Mouse (Mus musculus): Measurements from ENCODE around the gene Clint1.

Gene Clint1

DNA sequence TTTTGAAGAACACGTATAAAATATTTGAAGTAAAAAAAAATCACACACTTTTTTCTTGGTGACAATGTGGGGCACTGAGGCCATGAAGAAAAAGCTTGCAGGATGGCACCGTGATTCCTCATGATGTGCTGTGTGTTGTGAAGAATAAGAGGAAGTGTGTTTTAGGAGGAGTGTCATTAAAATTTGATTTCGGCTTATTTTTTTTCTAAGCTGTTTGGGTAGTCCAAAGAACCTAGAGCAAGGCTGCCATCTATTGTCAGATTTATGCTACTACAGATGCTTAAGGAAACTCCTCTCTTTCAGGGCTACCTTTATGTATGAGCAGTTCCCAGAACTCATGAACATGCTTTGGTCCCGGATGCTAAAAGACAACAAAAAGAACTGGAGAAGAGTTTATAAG is 32.2 kb downstream of the Clint1 start:
- in situ Hi-C loops (cut with MboI): loop anchor here (25.0 kb wide), 1 partner anchor 1297 kb away; no protein-coding TSS in a partner anchor

DNA sequence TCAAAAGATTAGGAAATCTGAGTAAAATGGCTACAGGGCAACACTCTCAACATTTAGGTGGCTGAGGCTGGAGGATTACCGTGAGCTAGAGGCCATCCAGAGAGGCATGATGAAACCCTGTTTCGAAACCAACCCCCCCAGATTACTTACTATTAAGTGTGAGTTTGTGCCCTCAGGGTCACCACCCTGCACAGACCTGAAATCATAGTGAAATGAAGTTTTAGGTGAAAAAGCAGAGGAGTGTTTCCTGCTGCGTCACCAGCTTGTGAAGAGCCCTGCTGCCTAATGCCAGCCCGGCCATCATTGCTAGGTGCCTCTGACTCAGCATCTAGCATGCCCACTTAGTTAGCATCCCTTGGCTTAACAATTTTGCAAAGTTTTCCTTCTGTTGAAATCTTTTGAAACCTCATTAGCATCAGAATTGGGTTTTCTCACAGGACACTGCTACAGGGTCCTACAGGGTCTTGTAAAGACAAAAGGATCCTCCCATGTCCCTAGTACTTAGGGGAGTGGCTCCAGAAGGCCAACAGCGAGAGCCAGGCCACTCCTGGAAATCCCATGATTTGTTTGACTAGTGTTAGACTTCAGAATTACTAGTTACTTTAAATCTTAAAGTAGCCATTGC is 33.9 kb downstream of the Clint1 start:
- in situ Hi-C loops (cut with MboI): loop anchor here (25.0 kb wide), 1 partner anchor 1298 kb away; no protein-coding TSS in a partner anchor

DNA sequence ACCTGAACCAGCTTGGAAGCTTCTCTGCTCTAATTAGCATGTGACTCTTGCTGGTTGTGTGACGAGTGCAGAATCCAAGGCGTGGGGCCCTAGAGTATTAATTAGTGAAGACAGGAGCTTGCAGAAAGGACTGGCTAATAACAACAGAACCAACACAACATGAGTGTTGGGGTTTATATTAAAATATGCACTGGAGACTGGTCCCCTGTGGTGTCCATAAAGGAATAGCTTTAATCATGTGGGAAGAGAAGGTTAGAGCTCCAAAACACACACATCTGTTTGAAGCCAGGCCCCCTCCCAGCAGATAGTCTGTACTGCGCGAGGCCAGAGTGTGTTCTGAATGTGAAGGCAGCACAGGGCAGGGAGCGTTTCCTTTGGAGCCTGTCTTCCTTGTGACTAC is 34.7 kb downstream of the Clint1 start:
- in situ Hi-C loops (cut with MboI): loop anchor here (25.0 kb wide), 1 partner anchor 1299 kb away; no protein-coding TSS in a partner anchor

DNA sequence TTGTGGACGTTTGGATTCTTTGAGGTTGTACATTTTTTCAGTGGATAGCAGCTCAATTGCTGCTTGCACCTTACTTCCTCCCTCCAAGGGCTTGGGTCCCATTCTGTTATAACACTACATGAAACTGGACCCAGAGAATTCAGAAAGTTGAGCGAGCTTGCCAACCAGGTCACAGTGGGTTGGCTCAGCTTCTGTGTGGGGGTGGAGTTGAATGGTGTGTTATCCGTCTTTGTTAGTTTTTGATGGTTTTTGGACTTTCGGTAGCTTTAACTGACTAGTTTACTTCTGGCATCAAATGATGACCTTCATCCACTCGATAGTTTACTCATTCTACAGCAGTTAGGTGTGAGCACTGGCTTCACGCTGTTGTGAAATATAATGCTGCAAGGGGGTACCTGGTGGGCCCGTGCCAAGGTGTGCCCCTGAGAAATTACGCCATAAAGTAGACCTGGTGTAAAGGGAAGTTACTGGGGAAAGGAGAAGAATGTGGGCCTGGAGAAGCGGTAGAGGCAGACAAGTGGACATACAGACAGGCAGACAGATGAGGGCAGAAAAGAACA is 36.7 kb downstream of the Clint1 start:
- in situ Hi-C loops (cut with MboI): loop anchor here (25.0 kb wide), 1 partner anchor 1301 kb away; no protein-coding TSS in a partner anchor

DNA sequence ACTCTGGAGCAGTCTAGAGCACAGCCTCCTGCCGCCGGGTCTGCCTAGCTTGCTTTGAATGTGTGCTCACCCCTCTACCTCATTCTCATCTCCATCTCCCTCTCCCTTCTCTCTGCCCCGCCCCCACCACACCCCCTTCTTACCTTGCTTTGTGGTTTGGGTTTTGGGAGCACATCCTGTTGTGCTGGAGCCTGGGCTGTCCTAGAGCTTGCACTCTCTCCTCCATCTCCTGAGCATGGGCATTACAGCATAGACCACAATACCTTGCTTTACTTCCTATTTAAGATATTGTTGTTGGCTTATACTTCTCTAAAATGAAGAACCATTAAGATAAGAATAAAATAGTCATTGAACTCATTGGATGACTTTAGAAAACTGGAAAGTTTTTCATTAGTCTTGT is 38.1 kb downstream of the Clint1 start:
- in situ Hi-C loops (cut with MboI): loop anchor here (25.0 kb wide), 1 partner anchor 1303 kb away; no protein-coding TSS in a partner anchor

DNA sequence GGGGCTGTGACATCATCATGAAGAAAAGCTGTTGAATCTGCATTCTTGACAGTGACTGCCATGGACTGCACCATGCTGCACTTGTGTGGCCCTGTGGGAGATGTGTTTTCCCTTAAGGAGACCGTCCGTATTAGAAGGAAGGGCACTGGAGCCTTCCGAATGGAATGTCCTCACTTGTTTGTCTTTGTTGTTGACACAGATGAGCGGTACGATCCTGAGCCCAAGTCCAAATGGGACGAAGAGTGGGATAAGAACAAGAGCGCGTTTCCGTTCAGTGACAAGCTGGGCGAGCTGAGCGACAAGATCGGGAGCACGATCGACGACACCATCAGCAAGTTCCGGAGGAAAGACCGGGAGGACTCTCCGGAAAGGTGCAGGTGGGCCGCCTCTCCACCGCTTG is 38.6 kb downstream of the Clint1 start:
- in situ Hi-C loops (cut with MboI): loop anchor here (25.0 kb wide), 1 partner anchor 1303 kb away; no protein-coding TSS in a partner anchor

DNA sequence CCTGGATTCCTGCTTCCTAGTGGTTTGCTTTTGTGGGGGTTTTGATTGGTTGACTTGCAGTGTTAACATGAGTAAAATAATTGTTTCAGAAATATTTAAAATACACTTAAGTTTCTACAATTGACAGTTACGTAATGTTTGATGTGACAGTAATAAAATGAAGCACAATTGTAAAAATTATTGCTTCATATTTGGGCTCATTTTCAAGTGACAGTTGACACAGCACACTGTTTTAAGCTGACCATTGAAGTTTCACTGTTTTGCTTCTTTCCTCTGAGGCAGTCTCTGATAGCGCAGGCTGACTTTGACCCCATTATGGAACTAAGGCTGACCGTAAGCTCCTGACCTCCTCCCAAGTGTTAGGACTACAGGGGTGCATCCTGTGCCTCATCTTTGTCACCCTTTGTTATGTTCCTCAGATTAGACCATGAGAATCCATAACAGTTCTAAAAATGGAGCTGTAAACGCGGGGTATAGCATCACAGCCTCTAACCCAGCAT is 41.1 kb downstream of the Clint1 start:
- in situ Hi-C loops (cut with MboI): loop anchor here (25.0 kb wide), 1 partner anchor 1306 kb away; no protein-coding TSS in a partner anchor

DNA sequence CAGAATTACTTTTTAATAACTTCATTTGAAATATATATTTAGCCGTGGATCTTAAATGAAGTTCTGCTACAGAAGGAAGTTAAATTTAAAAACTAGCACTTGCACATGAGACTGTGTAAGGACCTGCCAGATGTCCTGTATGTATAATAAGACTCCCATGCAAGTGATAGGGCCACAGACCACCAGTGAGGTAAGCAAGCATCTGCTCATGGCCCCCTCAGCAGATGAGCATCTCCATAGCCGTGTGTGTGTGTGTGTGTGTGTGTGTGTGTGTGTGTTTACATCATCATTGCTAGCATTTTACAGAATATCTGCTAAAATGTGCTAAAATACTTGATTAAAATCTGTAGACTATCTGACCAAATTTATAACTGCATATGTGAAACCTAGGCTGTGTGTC is 45.5 kb downstream of the Clint1 start:
- in situ Hi-C loops (cut with MboI): loop anchor here (25.0 kb wide), 1 partner anchor 1310 kb away; no protein-coding TSS in a partner anchor

DNA sequence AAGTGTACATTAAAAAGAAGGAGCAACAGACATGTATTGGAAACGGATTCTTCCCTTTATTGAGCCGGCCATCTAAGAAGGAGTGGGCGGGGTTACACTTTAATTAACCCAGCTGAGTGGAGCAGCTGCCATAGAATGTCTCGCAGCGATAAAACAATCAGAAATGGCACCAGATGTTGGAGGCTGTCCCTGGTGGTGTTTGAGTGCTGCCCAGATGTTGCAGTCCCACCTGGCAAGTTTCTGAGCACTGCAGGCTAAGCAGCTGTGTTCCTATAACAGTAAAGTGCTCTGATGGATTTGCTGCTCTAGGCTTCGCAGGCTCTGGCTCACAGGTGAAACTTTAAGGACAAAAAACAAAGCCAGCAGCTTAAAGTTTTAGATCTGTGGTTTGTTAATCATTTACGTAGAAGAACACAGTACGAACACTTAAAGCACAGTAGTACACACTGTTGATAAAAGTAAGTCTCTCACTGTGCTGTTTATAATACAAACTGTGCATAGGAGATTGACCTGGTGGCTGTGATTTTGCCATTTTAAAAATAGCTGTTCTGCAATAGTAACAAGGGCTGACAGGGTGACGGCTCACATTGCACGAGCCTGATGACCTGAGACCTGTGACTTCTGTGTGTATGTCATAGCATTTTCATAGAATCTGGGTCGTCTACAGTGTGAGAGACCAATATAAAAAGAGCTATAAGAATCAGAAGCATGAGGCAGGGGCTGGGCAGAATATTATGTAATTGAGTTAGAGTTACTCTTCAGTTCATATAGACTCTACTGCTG is 48.6 kb downstream of the Clint1 start:
- in situ Hi-C loops (cut with MboI): no loop called here

DNA sequence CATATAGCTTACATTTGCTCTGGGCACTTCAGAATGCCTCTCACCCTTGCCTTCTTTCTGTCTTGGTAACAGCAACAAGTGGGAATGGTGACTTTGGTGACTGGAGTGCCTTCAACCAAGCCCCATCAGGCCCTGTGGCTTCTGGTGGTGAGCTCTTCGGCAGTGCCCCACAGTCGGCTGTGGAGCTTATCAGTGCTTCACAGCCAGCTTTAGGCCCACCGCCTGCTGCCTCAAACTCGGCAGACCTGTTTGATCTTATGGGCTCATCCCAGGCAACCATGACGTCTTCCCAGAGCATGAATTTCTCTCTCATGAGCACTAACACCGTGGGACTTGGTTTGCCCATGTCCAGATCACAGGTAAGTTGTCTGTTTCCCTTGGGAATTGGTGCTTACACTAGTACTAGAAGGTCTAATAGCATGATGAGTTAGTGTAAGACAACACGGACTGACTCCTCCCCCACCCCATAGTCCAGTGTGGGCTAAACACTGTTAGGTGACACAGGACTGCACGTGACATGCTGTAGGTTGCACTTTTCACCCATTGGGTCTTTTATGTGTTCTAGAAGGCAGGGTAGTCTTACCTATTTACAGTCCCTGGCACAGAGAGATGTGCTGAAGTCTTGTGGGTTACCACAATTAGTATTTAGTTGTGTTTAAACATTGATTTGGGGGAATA is 54.4 kb downstream of the Clint1 start:
- in situ Hi-C loops (cut with MboI): no loop called here

DNA sequence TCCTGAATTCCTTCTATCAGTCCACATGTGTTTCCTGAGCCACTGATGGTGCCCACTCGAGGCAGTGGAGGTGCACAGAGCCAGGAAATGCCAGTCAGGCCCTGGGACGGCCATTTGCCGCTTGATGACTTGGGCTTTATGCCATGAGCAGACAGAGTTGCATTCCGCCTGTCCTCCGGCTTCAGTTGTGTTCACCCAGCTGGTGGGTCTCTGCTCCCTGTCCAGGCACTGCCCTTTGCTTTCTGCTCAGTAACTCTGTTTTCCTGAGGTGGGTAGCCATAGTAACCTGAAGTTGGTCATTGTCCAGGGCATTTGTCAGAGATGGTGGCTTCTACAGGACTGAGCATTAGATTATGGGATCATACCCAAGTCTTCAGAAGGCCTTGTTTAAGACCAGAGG is 55.5 kb downstream of the Clint1 start:
- in situ Hi-C loops (cut with MboI): no loop called here

DNA sequence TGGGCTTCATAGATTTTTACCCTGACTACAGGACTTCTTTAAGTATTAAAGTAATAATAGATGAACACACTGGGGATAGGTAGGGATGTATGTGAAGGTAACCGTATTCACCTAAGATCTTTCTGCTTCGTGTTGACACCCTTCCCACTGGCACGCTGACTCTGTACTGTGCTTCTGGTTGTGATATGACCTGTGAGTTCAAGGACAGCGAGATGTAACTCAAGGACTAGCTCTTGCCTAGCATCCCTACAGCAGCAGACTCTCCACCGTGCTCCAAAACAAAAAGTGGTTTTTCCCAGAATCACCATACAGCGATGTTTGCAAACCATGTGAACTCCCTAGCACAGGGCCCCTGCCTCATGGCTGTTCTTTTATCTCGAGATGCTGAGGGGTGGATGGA is 56.2 kb downstream of the Clint1 start:
- in situ Hi-C loops (cut with MboI): no loop called here

DNA sequence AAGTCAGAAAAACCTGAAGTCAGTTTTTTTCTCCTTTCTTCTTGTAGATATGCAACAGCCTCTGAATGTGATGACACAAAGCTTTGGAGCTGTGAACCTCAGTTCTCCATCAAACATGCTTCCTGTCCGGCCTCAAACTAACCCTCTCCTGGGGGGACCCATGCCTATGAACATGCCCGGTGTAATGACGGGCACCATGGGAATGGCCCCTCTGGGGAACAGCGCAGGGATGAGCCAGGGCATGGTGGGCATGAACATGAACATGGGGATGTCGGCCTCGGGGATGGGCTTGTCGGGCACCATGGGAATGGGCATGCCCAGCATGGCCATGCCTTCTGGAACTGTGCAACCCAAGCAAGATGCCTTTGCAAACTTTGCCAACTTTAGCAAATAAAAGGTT is 57.0 kb downstream of the Clint1 start:
- in situ Hi-C loops (cut with MboI): no loop called here

DNA sequence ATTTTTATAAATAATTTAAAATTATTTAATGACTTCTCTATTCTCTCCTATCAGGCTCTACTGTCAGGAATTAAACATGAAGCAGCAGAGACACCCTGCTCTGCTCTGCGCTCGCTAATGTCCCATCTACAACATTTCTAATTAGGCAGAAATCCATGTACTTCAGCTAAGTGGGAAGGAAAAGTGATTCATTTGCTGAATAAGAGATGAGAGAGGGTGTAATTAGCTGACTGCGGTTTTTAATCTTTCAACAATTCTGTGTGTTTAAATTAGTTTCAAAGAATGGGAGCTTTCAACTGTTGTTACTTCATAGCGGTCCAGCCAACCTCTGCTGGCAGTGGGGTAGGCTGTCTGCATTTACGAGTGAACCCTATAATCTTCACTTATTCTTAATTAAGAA is 58.9 kb downstream of the Clint1 start:
- in situ Hi-C loops (cut with MboI): no loop called here

DNA sequence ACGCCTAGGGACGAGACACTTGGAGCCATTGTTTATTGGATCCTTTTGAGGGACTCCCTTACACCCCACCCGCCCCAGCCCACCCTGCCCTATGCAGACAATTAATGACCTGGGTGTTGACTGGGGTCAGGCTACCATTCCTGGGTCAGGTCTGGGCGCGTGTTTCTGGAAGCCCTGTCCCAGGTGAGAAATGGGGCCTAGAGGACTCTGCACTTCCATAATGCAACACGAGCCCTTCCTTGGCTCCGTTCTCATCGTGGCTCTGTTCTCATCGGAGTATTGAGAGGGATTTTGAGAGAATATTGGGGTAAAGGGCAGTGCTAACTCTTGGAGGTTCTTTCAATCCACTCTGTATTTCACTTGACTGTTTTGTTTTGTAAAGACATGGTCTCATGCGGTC is 64.3 kb downstream of the Clint1 start:
- in situ Hi-C loops (cut with MboI): no loop called here

DNA sequence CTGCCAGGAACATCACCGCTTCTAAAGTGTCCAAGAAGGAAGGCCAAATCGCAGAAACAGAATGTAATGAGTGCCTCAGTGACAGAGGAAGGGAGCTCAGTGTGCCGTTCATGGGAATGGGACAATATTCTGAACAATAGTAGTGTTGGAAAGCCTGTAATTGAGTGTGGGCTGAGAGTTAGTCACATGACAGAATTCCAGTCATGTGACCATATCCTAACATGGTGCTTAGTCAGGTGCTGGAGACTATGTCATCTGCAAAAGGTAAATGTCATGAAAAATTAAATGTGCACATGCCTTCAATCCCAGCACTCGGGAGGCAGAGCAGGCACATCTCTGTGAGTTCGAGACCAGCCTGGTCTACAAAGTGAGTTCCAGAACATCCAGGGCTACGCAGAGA is 66.2 kb downstream of the Clint1 start:
- in situ Hi-C loops (cut with MboI): no loop called here

DNA sequence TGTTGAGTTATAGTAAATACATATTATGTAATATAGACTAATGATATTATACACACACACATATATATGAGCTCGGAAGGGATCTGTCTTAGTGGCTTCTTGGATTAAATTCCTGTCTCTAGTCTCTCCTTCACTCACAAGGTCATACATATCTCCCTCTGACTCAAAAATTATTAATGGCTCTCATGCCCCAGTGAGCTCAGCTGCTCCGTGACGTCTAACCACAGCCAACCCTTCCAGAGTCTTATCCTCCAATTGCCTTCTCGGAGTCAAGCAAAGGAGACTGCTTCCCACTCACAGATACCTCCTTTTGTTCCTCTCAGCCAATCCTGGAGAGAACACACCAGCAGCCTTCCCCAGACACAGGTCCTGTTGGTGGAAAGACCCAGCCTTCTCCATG is 67.0 kb downstream of the Clint1 start:
- in situ Hi-C loops (cut with MboI): no loop called here

DNA sequence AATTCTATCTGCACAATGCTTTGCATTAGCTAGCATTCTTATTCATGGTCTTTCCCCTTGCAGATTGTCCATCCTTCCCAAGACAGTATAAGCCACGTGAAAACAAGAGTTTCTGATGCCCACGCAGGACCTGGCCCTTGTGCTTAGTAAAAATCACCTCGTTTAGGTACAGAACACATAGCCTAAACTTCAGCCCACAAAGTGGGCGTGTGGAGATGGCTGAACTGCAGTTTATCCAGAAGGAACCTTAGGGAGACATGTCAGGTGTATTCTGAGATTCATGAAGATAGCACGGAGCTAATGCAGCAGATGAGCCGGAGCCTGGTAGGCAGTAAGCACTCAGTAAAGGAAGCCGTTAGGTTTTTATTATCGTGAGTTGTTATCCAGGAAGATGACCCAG is 69.2 kb downstream of the Clint1 start:
- in situ Hi-C loops (cut with MboI): no loop called here

DNA sequence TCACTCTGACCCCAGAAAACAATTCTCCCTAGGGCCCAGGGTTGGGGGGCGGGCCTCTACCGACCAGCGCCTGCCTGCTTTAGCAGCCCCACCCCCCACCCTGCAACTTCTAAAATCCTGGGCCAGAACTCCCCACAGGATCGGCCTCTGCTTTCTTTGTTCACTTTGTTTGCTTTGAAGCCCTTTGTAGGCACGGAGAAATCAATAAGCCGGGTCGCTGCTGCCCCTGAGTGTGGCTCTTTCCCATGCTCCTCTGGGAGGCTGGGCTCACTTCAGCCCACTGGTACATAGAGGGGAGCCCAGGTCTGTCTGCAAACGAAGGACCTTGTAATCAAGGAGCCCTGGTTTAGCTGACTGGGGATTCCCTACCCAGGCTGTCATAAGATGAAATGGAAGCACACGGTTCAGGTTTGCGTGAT is 69.6 kb downstream of the Clint1 start:
- in situ Hi-C loops (cut with MboI): no loop called here

DNA sequence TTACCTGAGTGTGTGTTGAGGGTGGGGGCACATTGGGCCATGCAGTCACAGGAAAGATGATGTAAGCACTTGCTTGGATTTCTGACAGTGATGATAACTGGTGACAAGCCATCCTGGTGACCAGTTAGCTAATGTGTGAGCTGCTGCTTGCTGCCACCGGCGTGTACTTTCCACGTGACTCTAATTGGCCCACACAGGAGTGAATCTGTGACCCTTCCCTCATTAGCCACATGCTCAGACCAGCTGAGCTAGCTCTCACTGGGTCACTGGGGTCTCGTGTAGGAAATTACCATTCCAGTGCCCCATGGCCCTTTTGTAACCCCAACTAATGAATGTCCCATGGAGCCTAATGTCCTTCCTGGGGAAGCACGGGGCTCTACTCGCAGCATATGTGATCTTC is 73.6 kb downstream of the Clint1 start:
- in situ Hi-C loops (cut with MboI): no loop called here

DNA sequence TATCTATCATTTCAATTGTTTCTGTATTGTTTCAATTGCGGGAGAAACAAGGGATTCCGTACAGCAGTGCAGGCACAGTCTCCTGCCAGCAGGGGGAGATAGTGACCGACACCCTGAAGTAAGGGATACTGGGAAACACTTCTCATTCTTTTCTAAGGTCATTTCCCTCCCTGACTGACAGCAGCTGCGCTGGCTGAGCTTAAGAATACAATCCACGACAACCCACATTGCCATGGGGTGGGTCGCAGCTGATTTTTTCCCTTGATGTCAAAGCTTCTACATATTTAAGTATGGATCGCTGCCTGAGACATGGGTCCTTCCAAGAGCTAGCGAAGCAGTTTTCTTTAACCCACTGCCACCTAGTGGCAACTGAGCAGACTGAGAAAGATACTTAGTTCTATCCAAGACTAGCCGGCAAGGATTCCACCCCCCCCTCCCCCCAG is 74.8 kb downstream of the Clint1 start:
- in situ Hi-C loops (cut with MboI): no loop called here

DNA sequence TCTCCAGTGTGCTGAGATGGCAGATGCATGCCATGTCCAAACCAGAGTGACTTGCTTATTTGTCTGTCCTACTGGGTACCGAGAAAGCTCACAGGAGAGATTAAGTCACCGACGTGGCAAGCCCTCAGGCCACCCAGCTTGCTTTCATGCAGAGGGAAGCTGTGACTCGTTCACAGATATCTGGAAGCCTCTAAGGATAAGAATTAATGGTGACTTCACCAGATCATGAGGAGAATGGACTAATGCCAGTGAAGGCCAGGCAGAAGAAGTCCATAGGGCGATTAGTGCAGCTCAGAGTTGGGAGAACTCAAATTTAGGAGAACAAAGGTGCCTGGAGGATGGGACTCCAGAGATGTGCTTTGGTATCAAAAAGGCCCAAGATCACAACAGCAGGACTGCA is 75.6 kb downstream of the Clint1 start:
- in situ Hi-C loops (cut with MboI): no loop called here
